Mouse (Mus musculus): ENCODE data around the gene Mgea5. TPM values are rescaled to one million over a fixed set of nuclear protein-coding genes. Genes with fewer than 3 reads are reported as not detected.

Gene Mgea5
- polyA plus RNA-seq, 2 experiments = 59.0 to 85.3 TPM

GRCm38 (mm10) chr19:45737846-45738484, 45.7 kb downstream of the Mgea5 start:
- DNase-seq (ENCODE audit: low spot score) = no peak
- no peak overlapping the region for H3K4me3 ChIP-seq (replicated peaks; ENCODE audit: low read length)

GRCm38 (mm10) chr19:45737208-45737845, 46.3 kb downstream of the Mgea5 start:
- DNase-seq (ENCODE audit: low spot score) = no peak
- peaks cover 80% of the 10 kb centered on the region for H3K27me3 ChIP-seq (ENCODE audit: control insufficient read depth, insufficient read depth, low read length)

More at GRCm38 (mm10) chr19:45737846-45738484, 45.7 kb downstream of the Mgea5 start:
- 76% methylated on average over 10 of the region's 10 CpGs for WGBS
- H3K4me2 ChIP-seq (replicated peaks; ENCODE audit: low read depth, low read length, severe bottlenecking) = no peak overlapping the region
- ATAC-seq (ENCODE audit: low FRiP score, low read depth) = no peak
- no peak overlapping the region for H3K27ac ChIP-seq (replicated peaks; ENCODE audit: low read depth, low read length)
- H3K27me3 ChIP-seq (ENCODE audit: control insufficient read depth, insufficient read depth, low read length) = peaks cover 78% of the 10 kb centered on the region
- H3K36me3 ChIP-seq (ENCODE audit: control insufficient read depth, insufficient read depth, low read length) = no peaks in the 10 kb centered on the region
- H3K9me3 ChIP-seq (ENCODE audit: control insufficient read depth, low read length) = no peaks in the 10 kb centered on the region
- H3K9ac ChIP-seq (ENCODE audit: low read depth, low read length, severe bottlenecking) = no peak overlapping the region
- no peak for TF ChIP-seq POLR2A (IDR thresholded peaks at IDR 0.05; ENCODE audit: borderline replicate concordance, extremely low read depth, insufficient read depth, insufficient read length)
- peaks cover 36% of the 10 kb centered on the region for H3K4me1 ChIP-seq (ENCODE audit: control insufficient read depth, insufficient read depth, low read length)

GRCm38 (mm10) chr19:45736855-45737207, 46.8 kb downstream of the Mgea5 start:
- Histone ChIP-seq H3K4me1 (ENCODE audit: control insufficient read depth, insufficient read depth, low read length) (peaks cover 27% of the 10 kb centered on the region), H3K27ac (replicated peaks; ENCODE audit: low read depth, low read length) (no peak overlapping the region), H3K36me3 (ENCODE audit: control insufficient read depth, insufficient read depth, low read length) (no peaks in the 10 kb centered on the region), H3K4me3 (replicated peaks; ENCODE audit: low read length) (peak overlapping the region; percentile 16), H3K9me3 (ENCODE audit: control insufficient read depth, low read length) (no peaks in the 10 kb centered on the region), H3K4me2 (replicated peaks; ENCODE audit: low read depth, low read length, severe bottlenecking) (peak overlapping the region; percentile 46), H3K27me3 (ENCODE audit: control insufficient read depth, insufficient read depth, low read length) (peaks cover 79% of the 10 kb centered on the region), H3K9ac (ENCODE audit: low read depth, low read length, severe bottlenecking) (0 out of 2 replicates have a peak overlapping the region, but pooled peaks have one; percentile 2)
- 4% methylated on average over 24 of the region's 28 CpGs for WGBS
- peak; percentile 32; the same call in 1 of the 2 replicates for ATAC-seq (ENCODE audit: low FRiP score, low read depth)
- TF ChIP-seq POLR2A (IDR thresholded peaks at IDR 0.05; ENCODE audit: borderline replicate concordance, extremely low read depth, insufficient read depth, insufficient read length) = no peak
- peak; percentile 56 for DNase-seq (ENCODE audit: low spot score)

More at GRCm38 (mm10) chr19:45737208-45737845, 46.3 kb downstream of the Mgea5 start:
- H3K9ac ChIP-seq (ENCODE audit: low read depth, low read length, severe bottlenecking) = 0 out of 2 replicates have a peak overlapping the region, but pooled peaks have one; percentile 2
- H3K4me1 ChIP-seq (ENCODE audit: control insufficient read depth, insufficient read depth, low read length) = peaks cover 32% of the 10 kb centered on the region
- H3K27ac ChIP-seq (replicated peaks; ENCODE audit: low read depth, low read length) = no peak overlapping the region
- no peaks in the 10 kb centered on the region for H3K9me3 ChIP-seq (ENCODE audit: control insufficient read depth, low read length)
- ATAC-seq (ENCODE audit: low FRiP score, low read depth) = no peak
- peak overlapping the region; percentile 16 for H3K4me3 ChIP-seq (replicated peaks; ENCODE audit: low read length)
- H3K4me2 ChIP-seq (replicated peaks; ENCODE audit: low read depth, low read length, severe bottlenecking) = peak overlapping the region; percentile 46
- no peak for TF ChIP-seq POLR2A (IDR thresholded peaks at IDR 0.05; ENCODE audit: borderline replicate concordance, extremely low read depth, insufficient read depth, insufficient read length)
- no peaks in the 10 kb centered on the region for H3K36me3 ChIP-seq (ENCODE audit: control insufficient read depth, insufficient read depth, low read length)
- WGBS = 19% methylated on average over 16 of the region's 23 CpGs

GRCm38 (mm10) chr19:45736241-45736640, 47.4 kb downstream of the Mgea5 start:
- Histone ChIP-seq H3K36me3 (ENCODE audit: control insufficient read depth, insufficient read depth, low read length) (no peaks in the 10 kb centered on the region), H3K27me3 (ENCODE audit: control insufficient read depth, insufficient read depth, low read length) (peaks cover 74% of the 10 kb centered on the region), H3K4me3 (replicated peaks; ENCODE audit: low read length) (no peak overlapping the region), H3K4me2 (replicated peaks; ENCODE audit: low read depth, low read length, severe bottlenecking) (no peak overlapping the region), H3K4me1 (ENCODE audit: control insufficient read depth, insufficient read depth, low read length) (peaks cover 21% of the 10 kb centered on the region), H3K27ac (replicated peaks; ENCODE audit: low read depth, low read length) (no peak overlapping the region), H3K9me3 (ENCODE audit: control insufficient read depth, low read length) (no peaks in the 10 kb centered on the region), H3K9ac (ENCODE audit: low read depth, low read length, severe bottlenecking) (no peak overlapping the region)
- 50% methylated on average over 1 of the region's 1 CpGs for WGBS
- ATAC-seq (ENCODE audit: low FRiP score, low read depth) (no peak), DNase-seq (ENCODE audit: low spot score) (no peak)
- no peak for TF ChIP-seq POLR2A (IDR thresholded peaks at IDR 0.05; ENCODE audit: borderline replicate concordance, extremely low read depth, insufficient read depth, insufficient read length)

- H3K4me2 ChIP-seq (replicated peaks; ENCODE audit: low read depth, low read length, severe bottlenecking) = no peak overlapping the region
- H3K4me3 ChIP-seq (replicated peaks; ENCODE audit: low read length) = no peak overlapping the region
- no peak overlapping the region for H3K27ac ChIP-seq (replicated peaks; ENCODE audit: low read depth, low read length)
- peaks cover 65% of the 10 kb centered on the region for H3K27me3 ChIP-seq (ENCODE audit: control insufficient read depth, insufficient read depth, low read length)
- H3K4me1 ChIP-seq (ENCODE audit: control insufficient read depth, insufficient read depth, low read length) = peaks cover 16% of the 10 kb centered on the region
- H3K36me3 ChIP-seq (ENCODE audit: control insufficient read depth, insufficient read depth, low read length) = no peaks in the 10 kb centered on the region
- ATAC-seq (ENCODE audit: low FRiP score, low read depth) (no peak), DNase-seq (ENCODE audit: low spot score) (no peak)
- no peak overlapping the region for H3K9ac ChIP-seq (ENCODE audit: low read depth, low read length, severe bottlenecking)
- no peaks in the 10 kb centered on the region for H3K9me3 ChIP-seq (ENCODE audit: control insufficient read depth, low read length)
- WGBS = 19% methylated on average over 7 of the region's 7 CpGs
- no peak for TF ChIP-seq POLR2A (IDR thresholded peaks at IDR 0.05; ENCODE audit: borderline replicate concordance, extremely low read depth, insufficient read depth, insufficient read length)
Measured at GRCm38 (mm10) chr19:45734762-45735161, 48.9 kb downstream of the Mgea5 start.

Data from limb, embryonic 14.5 days (tissue).